Mouse (Mus musculus) stomach, embryonic 15.5 days (tissue): Measurements from ENCODE around the gene Rps3. TPM values are rescaled to one million over a fixed set of nuclear protein-coding genes. Genes with fewer than 3 reads are reported as not detected.

Source experiments
- ATAC-seq: fragments of 200-750 bp; cut with Nextera tagmentation; 2 replicates; pipeline ENCODE4 v1.8.0; 2017; ENCODE audit warnings: low read depth, moderate number of reproducible peaks, moderate TSS enrichment; ENCODE audit not compliant: insufficient read depth, low FRiP score
- H3K27ac ChIP-seq: fragments of 300-500 bp; sonication (generic); 2 replicates; pipeline ENCODE4 v1.5.1; 2015; ENCODE audit warnings: mild to moderate bottlenecking, inconsistent platforms
- H3K27me3 ChIP-seq: fragments of 300-500 bp; sonication (generic); replicated peaks from 2 replicates; pipeline ENCODE4 v1.6.1; 2015; ENCODE audit warnings: inconsistent platforms
- H3K36me3 ChIP-seq: fragments of 300-500 bp; sonication (generic); 2 replicates; pipeline ENCODE4 v1.6.1; 2015; ENCODE audit warnings: inconsistent platforms
- H3K4me1 ChIP-seq: fragments of 300-500 bp; sonication (generic); 2 replicates; pipeline ENCODE4 v1.6.1; 2015; ENCODE audit warnings: inconsistent platforms
- H3K4me2 ChIP-seq: fragments of 300-500 bp; sonication (generic); 2 replicates; pipeline ENCODE4 v1.6.1; 2015; ENCODE audit warnings: mild to moderate bottlenecking, inconsistent platforms
- H3K4me3 ChIP-seq: fragments of 300-500 bp; sonication (generic); replicated peaks from 2 replicates; pipeline ENCODE4 v1.5.1; 2015; ENCODE audit warnings: inconsistent platforms
- H3K9ac ChIP-seq: fragments of 300-500 bp; sonication (generic); 2 replicates; pipeline ENCODE4 v1.6.1; 2015; ENCODE audit warnings: inconsistent platforms
- H3K9me3 ChIP-seq: fragments of 300-500 bp; sonication (generic); 2 replicates; pipeline ENCODE4 v1.6.1; 2016; ENCODE audit warnings: inconsistent platforms
- WGBS: fragments of 180-500 bp; shearing (Covaris S2); methylation state at CpG from one replicate; pipeline ENCODE4 v1.1.7; 2015; 5-methylcytosine and 5-hydroxymethylcytosine counted together
- polyA plus RNA-seq: library from polyadenylated mRNA; unstranded; fragments of >200 nt; fragmentation: Nextera tagmentation; extraction: Ambion mirVana; gene quantifications from 2 replicates; pipeline ENCODE4 v1.2.1, GENCODE M21; 2015

The Rps3 gene
- polyA plus RNA-seq, 1 experiment from 2014 or later: 765 TPM

DNA sequence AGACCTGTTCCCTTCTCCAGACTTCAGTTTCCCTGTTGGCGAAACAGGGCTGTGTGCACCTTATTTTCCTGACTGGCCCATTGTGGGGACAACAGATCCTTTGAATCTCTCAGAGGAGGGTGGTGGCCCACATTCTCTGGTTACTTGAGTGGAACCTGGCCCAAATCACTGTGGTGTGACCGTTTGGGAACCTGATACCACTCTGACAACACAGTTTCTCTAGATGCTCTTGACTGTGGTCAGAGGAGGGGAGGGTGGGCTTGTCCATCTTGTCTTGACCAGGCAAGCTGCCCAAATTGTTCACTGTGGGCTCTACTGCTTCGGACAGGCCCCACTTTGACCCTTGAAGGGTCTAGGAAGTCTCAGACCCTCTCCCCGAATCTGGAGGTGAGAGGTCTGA, 29.5 kb downstream of the Rps3 start:
- Histone ChIP-seq H3K9ac (no peak overlapping the region), H3K27ac (no peak overlapping the region), H3K9me3 (no peaks in the 10 kb centered on the region), H3K4me3 (no peak overlapping the region), H3K4me1 (no peaks in the 10 kb centered on the region), H3K36me3 (no peaks in the 10 kb centered on the region), H3K4me2 (no peak overlapping the region), H3K27me3 (no peaks in the 10 kb centered on the region)
- ATAC-seq: no peak
- 68% methylated on average over 4 of the region's 4 CpGs for WGBS

DNA sequence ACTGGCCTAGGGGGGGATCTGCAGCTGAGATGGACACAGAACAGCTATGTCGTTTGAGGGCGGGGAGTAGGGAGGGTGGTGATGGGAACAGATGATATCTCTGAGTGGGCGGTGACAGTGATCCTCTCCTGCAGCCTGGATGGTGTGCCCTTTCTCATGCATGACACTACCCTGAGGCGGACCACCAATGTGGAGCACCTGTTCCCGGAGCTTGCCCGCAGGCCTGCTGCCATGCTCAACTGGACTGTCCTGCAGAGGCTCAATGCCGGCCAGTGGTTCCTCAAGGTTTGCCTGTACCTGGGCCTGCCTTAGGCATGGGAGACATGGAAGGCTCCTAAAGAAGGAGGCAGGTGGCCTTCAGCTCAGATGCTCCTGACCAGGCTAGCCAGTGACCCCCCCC, 30.7 kb downstream of the Rps3 start:
- no peaks in the 10 kb centered on the region for H3K36me3 ChIP-seq
- no peak overlapping the region for H3K9ac ChIP-seq
- H3K4me1 ChIP-seq: no peaks in the 10 kb centered on the region
- H3K27ac ChIP-seq: no peak overlapping the region
- no peak for ATAC-seq
- WGBS: 81% methylated on average over 7 of the region's 7 CpGs
- H3K27me3 ChIP-seq: no peaks in the 10 kb centered on the region
- no peak overlapping the region for H3K4me2 ChIP-seq
- H3K9me3 ChIP-seq: no peaks in the 10 kb centered on the region
- H3K4me3 ChIP-seq: no peak overlapping the region

DNA sequence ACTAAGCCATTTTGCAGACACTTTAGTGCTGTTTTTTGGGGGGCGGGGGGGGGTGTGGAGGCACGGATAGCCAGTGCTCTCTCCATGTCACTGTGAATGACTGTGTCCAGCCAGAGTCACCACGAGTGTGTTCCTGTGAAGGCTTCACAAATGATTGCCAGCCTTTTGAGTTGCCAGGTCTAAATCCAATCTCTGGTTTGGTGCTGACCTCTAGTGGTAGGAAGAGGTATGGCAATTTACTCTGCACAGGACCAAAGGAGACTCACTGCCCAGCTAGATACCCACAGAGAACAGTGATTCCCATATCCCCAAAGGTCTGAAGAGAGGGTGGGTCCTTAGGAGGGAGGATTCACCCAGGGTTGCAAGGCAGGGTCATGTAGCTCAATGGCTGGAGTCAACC, 32.8 kb downstream of the Rps3 start:
- H3K4me1 ChIP-seq: no peaks in the 10 kb centered on the region; the same call in 1 of the 2 replicates
- ATAC-seq: peak; percentile 20; the same call in 1 of the 2 replicates
- H3K4me3 ChIP-seq: no peak overlapping the region
- H3K9me3 ChIP-seq: no peaks in the 10 kb centered on the region
- WGBS: 0% methylated on average over 3 of the region's 3 CpGs
- no peaks in the 10 kb centered on the region for H3K27me3 ChIP-seq
- no peak overlapping the region for H3K27ac ChIP-seq
- H3K4me2 ChIP-seq: no peak overlapping the region
- H3K9ac ChIP-seq: no peak overlapping the region
- H3K36me3 ChIP-seq: no peaks in the 10 kb centered on the region

DNA sequence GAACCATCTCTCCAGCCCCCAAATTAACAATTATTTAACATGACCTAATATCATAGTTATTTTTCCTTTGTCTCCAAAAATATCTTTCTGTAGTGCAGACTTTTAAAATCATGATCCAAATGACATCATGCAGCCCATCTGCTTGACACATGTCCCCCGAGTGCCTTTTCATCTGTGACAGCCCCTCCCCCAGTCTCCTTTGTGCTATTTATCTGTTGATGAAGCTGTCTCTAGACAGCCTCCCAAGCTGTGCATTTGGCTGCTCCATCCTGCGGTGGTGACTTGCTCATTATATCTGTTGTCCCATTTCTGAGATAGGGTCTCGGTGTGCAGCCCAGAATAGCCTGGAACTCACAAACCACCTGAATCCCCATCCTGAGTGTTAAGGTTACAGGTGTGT, 33.8 kb downstream of the Rps3 start:
- Histone ChIP-seq H3K36me3 (no peaks in the 10 kb centered on the region), H3K27ac (no peak overlapping the region), H3K9ac (no peak overlapping the region), H3K9me3 (no peaks in the 10 kb centered on the region), H3K4me2 (no peak overlapping the region), H3K27me3 (no peaks in the 10 kb centered on the region), H3K4me3 (no peak overlapping the region), H3K4me1 (no peaks in the 10 kb centered on the region; the same call in 1 of the 2 replicates)
- no peak for ATAC-seq
- WGBS: 67% methylated on average over 3 of the region's 3 CpGs

DNA sequence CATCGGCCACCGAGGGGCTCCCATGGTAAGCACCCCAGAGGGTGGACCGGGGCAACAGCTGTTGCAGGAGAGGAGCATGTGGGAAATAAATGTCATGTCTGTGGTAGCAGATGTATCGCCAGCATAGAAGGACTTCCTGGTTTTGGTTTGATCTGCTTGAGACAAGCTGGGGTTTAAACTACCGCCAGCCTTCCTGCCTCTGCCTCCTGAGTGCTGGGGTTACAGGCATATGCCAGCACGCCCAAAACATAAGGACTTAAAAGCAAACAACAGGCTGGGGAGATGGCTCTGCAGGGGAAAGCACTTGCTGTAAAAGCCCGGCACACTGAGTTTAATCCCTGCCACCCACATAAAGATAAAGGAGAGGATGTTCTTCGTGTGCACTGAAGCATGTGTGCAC, 34.5 kb downstream of the Rps3 start:
- Histone ChIP-seq H3K9ac (no peak overlapping the region), H3K36me3 (no peaks in the 10 kb centered on the region), H3K4me1 (no peaks in the 10 kb centered on the region; the same call in 1 of the 2 replicates), H3K4me3 (no peak overlapping the region), H3K4me2 (no peak overlapping the region), H3K27me3 (no peaks in the 10 kb centered on the region), H3K9me3 (no peaks in the 10 kb centered on the region), H3K27ac (no peak overlapping the region)
- ATAC-seq: no peak
- WGBS: 54% methylated on average over 8 of the region's 8 CpGs

DNA sequence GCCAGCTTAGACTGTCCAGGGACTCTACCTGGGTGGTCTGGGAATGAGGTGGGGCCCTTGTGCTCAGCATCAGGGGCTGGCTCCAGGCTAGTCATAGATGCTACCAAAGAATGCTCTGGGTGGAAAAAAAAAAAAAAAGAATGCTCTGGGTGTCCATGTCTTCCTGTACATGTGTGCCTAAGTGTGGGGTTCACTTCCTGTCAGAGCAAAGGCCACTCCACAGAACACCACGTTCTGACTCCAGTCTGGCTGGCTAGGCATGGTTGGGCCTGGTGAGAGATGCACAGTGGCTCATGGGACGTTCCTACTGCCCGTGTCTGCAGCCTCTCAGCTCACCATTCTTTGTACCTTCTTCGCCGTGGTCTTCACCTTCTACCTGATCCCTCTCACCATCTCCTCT, 34.9 kb downstream of the Rps3 start:
- Histone ChIP-seq H3K9ac (no peak overlapping the region), H3K9me3 (no peaks in the 10 kb centered on the region), H3K36me3 (no peaks in the 10 kb centered on the region), H3K27me3 (no peaks in the 10 kb centered on the region), H3K4me3 (no peak overlapping the region), H3K4me1 (no peaks in the 10 kb centered on the region; the same call in 1 of the 2 replicates), H3K27ac (no peak overlapping the region), H3K4me2 (no peak overlapping the region)
- no peak for ATAC-seq
- WGBS: 72% methylated on average over 5 of the region's 5 CpGs

DNA sequence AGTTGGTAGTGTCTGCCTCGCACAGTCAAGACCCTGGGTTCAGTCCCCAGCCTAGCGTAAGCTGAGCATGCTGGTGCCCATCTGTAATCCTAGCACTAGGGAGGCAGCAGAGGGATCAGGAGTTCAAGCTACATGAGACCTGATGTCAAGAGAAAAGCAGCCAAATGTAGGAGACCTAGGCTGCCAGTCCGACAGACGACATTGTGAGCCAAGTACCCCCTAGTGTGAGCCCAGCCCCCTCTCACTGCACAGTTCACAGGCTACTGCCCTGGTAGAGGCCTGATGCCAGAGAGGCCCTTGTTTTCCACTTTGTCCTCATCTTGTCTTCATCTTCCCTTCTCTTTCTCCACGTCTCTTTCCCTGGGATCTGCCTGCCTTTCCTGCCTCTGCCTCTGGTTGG, 36.2 kb downstream of the Rps3 start:
- Histone ChIP-seq H3K9ac (no peak overlapping the region), H3K4me3 (no peak overlapping the region), H3K9me3 (no peaks in the 10 kb centered on the region), H3K36me3 (no peaks in the 10 kb centered on the region), H3K4me1 (peaks cover 2% of the 10 kb centered on the region), H3K27me3 (no peaks in the 10 kb centered on the region), H3K27ac (no peak overlapping the region), H3K4me2 (no peak overlapping the region)
- WGBS: 76% methylated on average over 5 of the region's 5 CpGs
- no peak for ATAC-seq

DNA sequence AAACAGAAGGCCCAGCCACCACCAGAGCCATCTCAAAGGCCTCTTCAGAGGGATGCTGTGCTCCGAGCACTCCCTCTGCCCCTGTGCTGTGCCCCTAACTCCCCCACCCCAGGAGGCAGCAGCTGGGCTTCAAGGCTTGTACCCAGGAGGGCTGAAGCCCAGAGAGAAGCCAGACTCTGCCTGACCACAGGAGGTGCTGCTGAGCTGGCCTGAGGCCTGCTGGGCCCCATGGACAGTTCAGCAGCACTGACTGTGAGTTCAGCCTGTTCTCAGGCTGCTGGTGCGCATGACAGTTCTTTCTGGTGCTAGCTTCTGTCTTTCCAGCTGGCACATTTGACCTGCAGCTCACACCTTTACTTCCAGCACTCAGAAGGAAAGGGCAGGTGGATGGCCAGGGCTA, 37.7 kb downstream of the Rps3 start:
- Histone ChIP-seq H3K9ac (no peak overlapping the region), H3K4me2 (no peak overlapping the region), H3K9me3 (no peaks in the 10 kb centered on the region), H3K36me3 (no peaks in the 10 kb centered on the region), H3K4me1 (peaks cover 17% of the 10 kb centered on the region), H3K4me3 (no peak overlapping the region), H3K27me3 (no peaks in the 10 kb centered on the region), H3K27ac (no peak overlapping the region)
- ATAC-seq: no peak
- WGBS: 89% methylated on average over 2 of the region's 2 CpGs

DNA sequence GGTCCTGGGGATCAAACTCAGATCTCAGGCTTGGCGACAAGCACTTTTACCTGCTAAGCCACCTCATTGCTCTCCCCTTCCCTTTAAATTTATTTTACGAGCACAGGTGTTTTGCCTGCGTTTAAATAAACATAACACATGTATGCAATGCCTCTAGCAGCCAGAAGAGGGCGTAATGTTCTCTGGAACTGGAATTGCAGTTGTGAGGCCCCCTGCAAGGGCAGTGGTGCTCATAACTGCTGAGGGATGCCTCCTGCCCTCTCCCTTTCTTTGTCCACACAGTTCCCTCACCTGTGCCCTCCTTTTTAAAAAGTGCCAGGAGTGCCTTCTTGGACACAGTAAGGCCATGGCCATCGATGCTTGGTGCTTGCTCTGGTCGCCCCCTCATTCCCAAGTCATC, 39.5 kb downstream of the Rps3 start:
- no peaks in the 10 kb centered on the region for H3K36me3 ChIP-seq
- H3K9me3 ChIP-seq: no peaks in the 10 kb centered on the region
- H3K4me3 ChIP-seq: no peak overlapping the region
- no peak overlapping the region for H3K4me2 ChIP-seq
- no peak for ATAC-seq
- peaks cover 18% of the 10 kb centered on the region for H3K4me1 ChIP-seq
- no peak overlapping the region for H3K27ac ChIP-seq
- 69% methylated on average over 6 of the region's 6 CpGs for WGBS
- H3K9ac ChIP-seq: no peak overlapping the region
- H3K27me3 ChIP-seq: no peaks in the 10 kb centered on the region

DNA sequence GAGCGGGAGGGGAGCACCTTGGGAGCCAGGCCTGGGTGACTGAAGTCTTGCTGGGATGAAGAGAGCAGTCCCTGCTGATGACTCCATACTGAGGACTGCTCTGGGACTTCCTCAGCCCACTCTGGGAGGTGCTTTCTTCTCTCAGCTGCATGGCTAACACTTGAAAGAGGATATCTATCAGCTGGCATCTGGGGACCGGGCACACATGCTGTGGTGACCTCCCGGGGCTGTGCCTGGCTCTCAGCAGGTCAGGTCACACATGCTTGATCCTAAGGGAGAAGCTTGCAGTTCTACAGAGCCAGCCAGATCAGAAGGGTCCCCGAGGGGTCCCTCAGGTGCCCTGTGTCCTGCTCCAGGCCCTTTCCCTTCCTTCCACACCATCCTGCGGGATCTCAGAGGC, 40.4 kb downstream of the Rps3 start:
- H3K36me3 ChIP-seq: no peaks in the 10 kb centered on the region
- no peaks in the 10 kb centered on the region for H3K27me3 ChIP-seq
- no peak overlapping the region for H3K9ac ChIP-seq
- H3K4me1 ChIP-seq: peaks cover 18% of the 10 kb centered on the region
- WGBS: 69% methylated on average over 5 of the region's 5 CpGs
- no peak for ATAC-seq
- no peak overlapping the region for H3K4me2 ChIP-seq
- H3K27ac ChIP-seq: no peak overlapping the region
- H3K4me3 ChIP-seq: no peak overlapping the region
- no peaks in the 10 kb centered on the region for H3K9me3 ChIP-seq

DNA sequence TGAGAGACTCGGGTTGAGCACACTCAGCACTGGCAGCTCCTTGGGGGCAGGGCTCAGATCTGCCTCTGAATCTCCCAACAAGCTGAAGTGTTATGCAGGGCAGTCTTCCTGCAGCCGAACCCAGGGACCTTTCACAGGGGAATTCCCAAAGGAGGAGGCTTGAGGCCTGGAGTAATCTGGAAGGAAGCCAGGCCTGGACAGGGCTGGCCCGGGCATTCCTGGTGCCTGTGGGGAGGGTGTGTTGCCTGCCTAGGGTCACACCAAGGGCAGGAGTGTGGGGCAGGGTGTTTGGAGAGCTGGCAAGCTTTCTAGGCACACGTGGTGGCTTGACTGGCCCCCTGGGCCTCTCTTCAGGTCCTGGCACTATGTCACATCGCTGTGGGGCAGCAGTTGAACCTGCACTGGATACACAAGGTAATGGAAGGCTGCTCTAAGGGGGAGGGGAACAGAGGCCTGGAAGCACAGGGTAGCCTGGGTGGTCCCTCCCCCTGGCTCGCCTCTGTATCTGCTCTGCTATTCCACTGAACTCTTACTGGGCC, 41.9 kb downstream of the Rps3 start:
- 18% methylated on average over 6 of the region's 6 CpGs for WGBS
- Histone ChIP-seq H3K4me2 (no peak overlapping the region), H3K9me3 (no peaks in the 10 kb centered on the region), H3K4me1 (peaks cover 18% of the 10 kb centered on the region), H3K27me3 (no peaks in the 10 kb centered on the region), H3K9ac (no peak overlapping the region), H3K36me3 (no peaks in the 10 kb centered on the region), H3K4me3 (no peak overlapping the region), H3K27ac (peak overlapping the region; percentile 64)
- peak; percentile 87 for ATAC-seq

DNA sequence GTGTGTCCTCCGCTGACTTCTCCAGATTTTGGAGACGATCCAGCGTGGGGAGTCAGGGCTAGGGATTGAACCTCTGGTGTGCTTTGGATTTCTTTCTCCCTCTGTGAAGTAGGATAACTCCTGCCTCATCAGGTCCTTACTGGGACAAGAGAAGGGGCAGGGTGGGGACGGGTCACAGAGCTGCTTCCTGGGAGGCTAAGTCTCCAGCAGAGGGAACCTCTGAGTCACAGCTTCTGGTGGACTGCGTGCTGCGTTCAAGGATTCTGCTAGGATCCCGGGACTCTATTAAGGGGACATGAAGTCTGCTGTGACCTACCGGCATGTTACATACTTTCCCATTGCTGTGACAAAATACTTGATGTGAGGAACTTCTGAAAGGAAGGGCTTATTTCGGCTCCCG, 44.7 kb downstream of the Rps3 start:
- H3K4me1 ChIP-seq: peaks cover 26% of the 10 kb centered on the region
- no peak overlapping the region for H3K27ac ChIP-seq
- no peak overlapping the region for H3K9ac ChIP-seq
- H3K36me3 ChIP-seq: no peaks in the 10 kb centered on the region
- no peaks in the 10 kb centered on the region for H3K9me3 ChIP-seq
- ATAC-seq: no peak
- H3K4me2 ChIP-seq: no peak overlapping the region
- WGBS: 63% methylated on average over 10 of the region's 10 CpGs
- H3K27me3 ChIP-seq: no peaks in the 10 kb centered on the region
- H3K4me3 ChIP-seq: no peak overlapping the region

DNA sequence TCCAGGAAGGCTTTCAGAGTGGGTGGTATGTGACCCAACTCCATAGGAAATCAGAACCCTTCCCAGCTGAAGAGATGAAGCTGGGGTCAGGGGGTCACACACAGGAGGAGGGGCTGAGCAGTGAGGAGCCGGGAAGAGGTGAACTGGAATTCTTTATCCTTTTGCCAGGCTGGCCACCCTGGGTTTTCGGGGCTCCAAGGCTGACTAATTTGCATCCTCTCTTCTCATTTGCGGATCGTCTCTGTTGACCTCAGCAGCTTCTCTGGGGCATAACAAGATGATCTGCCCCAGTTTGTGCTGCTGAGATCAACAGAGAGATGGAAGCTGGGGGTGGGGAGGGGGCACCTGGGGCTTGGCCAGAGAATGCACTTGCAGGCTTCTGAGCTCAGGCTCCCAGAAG, 47.0 kb downstream of the Rps3 start:
- peaks cover 18% of the 10 kb centered on the region for H3K4me1 ChIP-seq
- WGBS: 25% methylated on average over 4 of the region's 4 CpGs
- no peaks in the 10 kb centered on the region for H3K27me3 ChIP-seq
- H3K9me3 ChIP-seq: no peaks in the 10 kb centered on the region
- H3K4me3 ChIP-seq: no peak overlapping the region
- no peak overlapping the region for H3K9ac ChIP-seq
- no peak overlapping the region for H3K27ac ChIP-seq
- H3K36me3 ChIP-seq: no peaks in the 10 kb centered on the region
- no peak for ATAC-seq
- no peak overlapping the region for H3K4me2 ChIP-seq
